Mouse (Mus musculus) ES-E14 (cell line): ENCODE data around the gene Ppp5c. TPM values are rescaled to one million over a fixed set of nuclear protein-coding genes. Genes with fewer than 3 reads are reported as not detected.

Experiments used
- DNase-seq: peaks from one replicate; pipeline ENCODE4 v3.0.0-alpha.2; 2013; ENCODE audit warnings: low read depth, low spot score
- H3K27ac ChIP-seq: 2 replicates; pipeline ENCODE4 v1.5.1; 2012; ENCODE audit warnings: low read depth, mild to moderate bottlenecking, low read length, moderate library complexity, mixed read lengths; ENCODE audit not compliant: poor library complexity, insufficient read depth, severe bottlenecking
- H3K36me3 ChIP-seq: 2 replicates; pipeline ENCODE4 v1.6.1; 2012; ENCODE audit warnings: mild to moderate bottlenecking, low read length, moderate library complexity, mixed read lengths; ENCODE audit not compliant: control insufficient read depth, poor library complexity, insufficient read depth, severe bottlenecking
- H3K4me1 ChIP-seq, 2 experiments: fragments of 150-350 bp in 1 of 2; sonication (generic) in 1 of 2; 2 replicates each; pipeline ENCODE4 v1.6.1; 2012; ENCODE audit warnings: low read length in 2 of 2, mild to moderate bottlenecking in 1 of 2, mixed read lengths in 1 of 2; ENCODE audit not compliant: control insufficient read depth in 2 of 2, insufficient read depth in 2 of 2, poor library complexity in 1 of 2
- H3K4me3 ChIP-seq, 2 experiments: fragments of 150-350 bp in 1 of 2; sonication (generic) in 1 of 2; 2 replicates each; pipeline ENCODE4 v1.5.1; 2012; ENCODE audit warnings: low read length in 2 of 2, low read depth in 1 of 2, mild to moderate bottlenecking in 1 of 2, mixed read lengths in 1 of 2; ENCODE audit not compliant: insufficient read depth in 1 of 2, poor library complexity in 1 of 2, severe bottlenecking in 1 of 2
- H3K9ac ChIP-seq: 2 replicates; pipeline ENCODE4 v1.6.1; 2012; ENCODE audit warnings: low read depth, mild to moderate bottlenecking, low read length, mixed read lengths; ENCODE audit not compliant: poor library complexity, insufficient read depth, severe bottlenecking
- H3K9me3 ChIP-seq: fragments of 150-350 bp; sonication (generic); 2 replicates; pipeline ENCODE4 v1.6.1; 2012; ENCODE audit warnings: low read depth, mild to moderate bottlenecking, low read length; ENCODE audit not compliant: control insufficient read depth, insufficient read depth
- CHD2 ChIP-seq: IDR thresholded peaks from 2 replicates; pipeline ENCODE4 v1.6.1; 2014; ENCODE audit warnings: mild to moderate bottlenecking, low read depth, low read length, inconsistent platforms
- HCFC1 ChIP-seq: IDR thresholded peaks from 2 replicates; pipeline ENCODE4 v1.6.1; 2012; ENCODE audit warnings: low read length, inconsistent platforms, borderline replicate concordance; ENCODE audit not compliant: insufficient read depth
- MAFK ChIP-seq: IDR thresholded peaks from 2 replicates; pipeline ENCODE4 v1.6.1; 2014; ENCODE audit warnings: mild to moderate bottlenecking, low read depth, low read length, inconsistent platforms; ENCODE audit not compliant: insufficient read depth
- ZC3H11A ChIP-seq: IDR thresholded peaks from 2 replicates; pipeline ENCODE4 v1.6.1; 2012; ENCODE audit warnings: low read depth, mild to moderate bottlenecking, inconsistent platforms, low read length, borderline replicate concordance
- ZNF384 ChIP-seq: IDR thresholded peaks from 2 replicates; pipeline ENCODE4 v1.6.1; 2012; ENCODE audit warnings: low read depth, low read length, inconsistent platforms
- in situ Hi-C, 2 experiments: fragments of 600-800 bp; cut with MboI; formaldehyde crosslinking; loops; one replicate each; pipeline ENCODE4 v1.15.1; 2025; ENCODE audit warnings: low sequenced_read_pairs in 2 of 2, inconsistent platforms in 1 of 2; ENCODE audit not compliant: unreplicated experiment in 2 of 2
- total RNA-seq: library from RNA; depleted of rRNA; stranded (reverse); fragments of 300-350 nt; gene quantifications from 2 replicates; pipeline ENCODE4 v1.2.3, GENCODE M21; 2012

Ppp5c gene
- total RNA-seq, 1 experiment, result 112 TPM

- Histone ChIP-seq H3K4me3 (no peak overlapping the region), H3K27ac (no peak overlapping the region), H3K9me3 (no peaks in the 10 kb centered on the region), H3K36me3 (peaks cover 5% of the 10 kb centered on the region; the same call in 1 of the 2 replicates), H3K4me1 (peaks cover 0 to 12% of the 10 kb centered on the region in 2 experiments; a peak in 2 of 4 replicates), H3K9ac (no peak overlapping the region)
- no peak for DNase-seq
- TF ChIP-seq ZC3H11A (no peak), HCFC1 (no peak), CHD2 (no peak), MAFK (no peak), ZNF384 (no peak)
- in situ Hi-C loops, result no loop called here
These were observed 2.5 kb upstream of the Ppp5c start for GRCm38 (mm10) chr7:17030239-17030638.

- TF ChIP-seq CHD2 (no peak), ZNF384 (no peak), HCFC1 (no peak), ZC3H11A (no peak), MAFK (no peak)
- Histone ChIP-seq H3K4me1 (peaks cover 0 to 14% of the 10 kb centered on the region in 2 experiments; a peak in 2 of 4 replicates), H3K9me3 (no peaks in the 10 kb centered on the region), H3K36me3 (peaks cover 16% of the 10 kb centered on the region; the same call in 1 of the 2 replicates), H3K27ac (no peak overlapping the region), H3K4me3 (no peak overlapping the region), H3K9ac (no peak overlapping the region)
- in situ Hi-C loops, result no loop called here
- DNase-seq, result no peak
These were observed 1.2 kb upstream of the Ppp5c start for GRCm38 (mm10) chr7:17028923-17029322.

- Histone ChIP-seq H3K9ac (peak overlapping the region; percentile 86), H3K9me3 (no peaks in the 10 kb centered on the region), H3K36me3 (peaks cover 35% of the 10 kb centered on the region), H3K4me1 (peaks cover 0 to 14% of the 10 kb centered on the region in 2 experiments; a peak in 2 of 4 replicates), H3K27ac (peak overlapping the region; percentile 41; the same call in 1 of the 2 replicates), H3K4me3 (peak overlapping the region; percentile 81 to 94)
- TF ChIP-seq MAFK (no peak), CHD2 (no peak), HCFC1 (no peak), ZNF384 (no peak), ZC3H11A (no peak)
- peak; percentile 77 for DNase-seq
- in situ Hi-C loops, result no loop called here
These were observed 775 bp downstream of the Ppp5c start for GRCm38 (mm10) chr7:17026710-17027587.

- TF ChIP-seq CHD2 (no peak), ZNF384 (no peak), ZC3H11A (no peak), HCFC1 (no peak), MAFK (no peak)
- peak overlapping the region; percentile 33; the same call in 1 of the 2 replicates for H3K9ac ChIP-seq
- H3K36me3 ChIP-seq, result peaks cover 44% of the 10 kb centered on the region
- no peaks in the 10 kb centered on the region for H3K9me3 ChIP-seq
- H3K4me3 ChIP-seq, result peak overlapping the region in 1 of 2 experiments; percentile 81; a peak in 1 of 4 replicates
- H3K27ac ChIP-seq, result no peak overlapping the region
- in situ Hi-C loops, result no loop called here
- no peak for DNase-seq
- H3K4me1 ChIP-seq, result peaks cover 0 to 14% of the 10 kb centered on the region in 2 experiments; a peak in 2 of 4 replicates
These were observed 1.7 kb downstream of the Ppp5c start for GRCm38 (mm10) chr7:17025896-17026622.
